In genomic region chr5:124093120-124093794, GRCm38 (mm10) we compare ENCODE assay signal across 8 mouse cellular contexts. TPM values are rescaled to one million over a fixed set of nuclear protein-coding genes. Genes with fewer than 3 reads are reported as not detected.
DNase-seq lines count a peak whose midpoint lies in the region.

No protein-coding gene starts in this region.

- intact Hi-C loops in left cerebral cortex, postnatal 25 days (cut with DNase I), result no loop called here

- DNase-seq in adrenal gland, postnatal 10 days, result peak; percentile 86
- no peak for DNase-seq in adrenal gland, adult 18-20 months (ENCODE audit: low spot score in 2 of 2)
- peak; percentile 32 for DNase-seq in ovary, postnatal 10 days (ENCODE audit: low spot score)
- DNase-seq in ovary, adult 18-20 months (ENCODE audit: low spot score), result no peak
- peak; percentile 38 for DNase-seq in heart, adult 8-10 months (ENCODE audit: low spot score)
- DNase-seq in left cerebral cortex, postnatal 25 days (ENCODE audit: low spot score in 2 of 2), result peak; percentile 78 to 94
- peak; percentile 52 for DNase-seq in skeletal muscle tissue, adult 2 months (ENCODE audit: low read depth, low spot score)
- no peak for DNase-seq in retina, postnatal 1 day

RNA-seq across cellular contexts. Expression of gene Abcb9, which starts 2.3 kb away (rescaled TPM):
- 10 to 100 TPM in 1 of 2 experiments, 1 to 10 TPM in 1; 9.9 to 13.4 TPM for total RNA-seq in adrenal gland, postnatal 10 days (2021)
- total RNA-seq in adrenal gland, adult 18-20 months (2021), result 10 to 100 TPM; 10.6 to 15.2 TPM
- total RNA-seq in heart, adult 8-10 months (2022), result 10 to 100 TPM in 3 of 4 experiments, 1 to 10 TPM in 1; 9.5 to 11.9 (median 11.1) TPM
- total RNA-seq in left cerebral cortex, postnatal 25 days (2021), result 10 to 100 TPM; 54.8 to 62.4 TPM

RNA-seq across cellular contexts. Expression of gene Ogfod2, which starts 18.8 kb away (rescaled TPM):
- 10 to 100 TPM; 31.1 to 36.6 TPM for total RNA-seq in adrenal gland, postnatal 10 days (2021)
- 10 to 100 TPM; 42.3 to 47.0 TPM for total RNA-seq in adrenal gland, adult 18-20 months (2021)
- total RNA-seq in heart, adult 8-10 months (2022), result 10 to 100 TPM; 14.1 to 20.7 (median 19.2) TPM
- 10 to 100 TPM; 36.6 to 38.6 TPM for total RNA-seq in left cerebral cortex, postnatal 25 days (2021)

RNA-seq across cellular contexts. Expression of gene Arl6ip4, which starts 22.6 kb away (rescaled TPM):
- 10 to 100 TPM; 56.0 to 58.1 TPM for total RNA-seq in adrenal gland, postnatal 10 days (2021)
- 10 to 100 TPM; 51.3 to 56.8 TPM for total RNA-seq in adrenal gland, adult 18-20 months (2021)
- 10 to 100 TPM; 34.8 to 38.4 (median 37.4) TPM for total RNA-seq in heart, adult 8-10 months (2022)
- total RNA-seq in left cerebral cortex, postnatal 25 days (2021), result 10 to 100 TPM; 45.9 to 57.4 TPM

Comparison
In these comparisons a context has a peak if more than half of its experiments do, and no peak if none do; other contexts are left out.
1. DNase-seq: peak in adrenal gland, postnatal 10 days (single experiment), ovary, postnatal 10 days (single experiment), heart, adult 8-10 months (single experiment), left cerebral cortex, postnatal 25 days (2 of 2) and skeletal muscle tissue, adult 2 months (single experiment); none in adrenal gland, adult 18-20 months (0 of 2), ovary, adult 18-20 months (single experiment) and retina, postnatal 1 day (single experiment).